Mouse (Mus musculus) forelimb bud, embryonic 11.5 days (tissue): ENCODE data around the gene Ttc37.

Experiments
- DNase-seq: peaks from one replicate; pipeline ENCODE4 v3.0.0-alpha.2; 2012; ENCODE audit warnings: low read depth, low spot score

Gene Ttc37

GRCm38 (mm10) chr13:76157508-76157907 lies 59.0 kb downstream of the Ttc37 start:
- no peak for DNase-seq

GRCm38 (mm10) chr13:76160587-76160986 lies 62.1 kb downstream of the Ttc37 start:
- no peak for DNase-seq

- DNase-seq = no peak
Observed at GRCm38 (mm10) chr13:76174297-76174696, 75.8 kb downstream of the Ttc37 start.

- DNase-seq = no peak
Observed at GRCm38 (mm10) chr13:76178700-76179099, 80.2 kb downstream of the Ttc37 start.

GRCm38 (mm10) chr13:76187651-76188050 lies 89.1 kb downstream of the Ttc37 start:
- DNase-seq = no peak

- DNase-seq = no peak
Observed at GRCm38 (mm10) chr13:76189190-76189589, 90.7 kb downstream of the Ttc37 start.

GRCm38 (mm10) chr13:76190273-76190672 lies 91.7 kb downstream of the Ttc37 start:
- DNase-seq = no peak

- DNase-seq = no peak
Observed at GRCm38 (mm10) chr13:76194937-76195336, 96.4 kb downstream of the Ttc37 start.

- no peak for DNase-seq
Observed at GRCm38 (mm10) chr13:76195431-76196138, 97.1 kb downstream of the Ttc37 start.

- DNase-seq = no peak
Observed at GRCm38 (mm10) chr13:76197297-76197848, 98.8 kb downstream of the Ttc37 start.

- no peak for DNase-seq
Observed at GRCm38 (mm10) chr13:76199943-76200342, 101.4 kb downstream of the Ttc37 start.

GRCm38 (mm10) chr13:76214928-76215327 lies 116.4 kb downstream of the Ttc37 start:
- DNase-seq = no peak

- peak; percentile 23 for DNase-seq
Observed at GRCm38 (mm10) chr13:76215397-76215796, 116.9 kb downstream of the Ttc37 start.
